Mouse (Mus musculus) heart, postnatal 0 days (tissue): ENCODE measurements around the gene Gfer. TPM values are rescaled to one million over a fixed set of nuclear protein-coding genes. Genes with fewer than 3 reads are reported as not detected.

Source experiments
- ATAC-seq: fragments of 200-750 bp; cut with Nextera tagmentation; 2 replicates; pipeline ENCODE4 v1.8.0; 2017; ENCODE audit warnings: low read depth, moderate number of reproducible peaks, moderate library complexity; ENCODE audit not compliant: insufficient read depth
- DNase-seq: peaks from one replicate; pipeline ENCODE4 v3.0.0-alpha.2; 2016; ENCODE audit warnings: low spot score
- H3K27ac ChIP-seq: fragments of 300-500 bp; sonication (generic); 2 replicates; pipeline ENCODE4 v1.5.1; 2014; ENCODE audit warnings: low read depth, mild to moderate bottlenecking
- H3K27me3 ChIP-seq: fragments of 300-500 bp; sonication (generic); 2 replicates; pipeline ENCODE4 v1.6.1; 2014; ENCODE audit warnings: low read length, mixed read lengths; ENCODE audit not compliant: control insufficient read depth, insufficient read depth
- H3K36me3 ChIP-seq: fragments of 300-500 bp; sonication (generic); replicated peaks from 2 replicates; pipeline ENCODE4 v1.6.1; 2014; ENCODE audit warnings: low read length, mixed read lengths; ENCODE audit not compliant: control insufficient read depth, insufficient read depth
- H3K4me1 ChIP-seq: fragments of 300-500 bp; sonication (generic); 2 replicates; pipeline ENCODE4 v1.6.1; 2014; ENCODE audit warnings: antibody characterized with exemption; ENCODE audit not compliant: control insufficient read depth, insufficient read depth
- H3K4me2 ChIP-seq: fragments of 300-500 bp; sonication (generic); 2 replicates; pipeline ENCODE4 v1.6.1; 2014; ENCODE audit warnings: low read depth, mild to moderate bottlenecking, low read length, moderate library complexity
- H3K4me3 ChIP-seq: fragments of 300-500 bp; sonication (generic); 2 replicates; pipeline ENCODE4 v1.5.1; 2014; ENCODE audit warnings: low read depth, low read length
- H3K9ac ChIP-seq: fragments of 300-500 bp; sonication (generic); replicated peaks from 2 replicates; pipeline ENCODE4 v1.6.1; 2014; ENCODE audit warnings: low read depth, low read length, mixed read lengths
- H3K9me3 ChIP-seq: fragments of 300-500 bp; sonication (generic); replicated peaks from 2 replicates; pipeline ENCODE4 v1.6.1; 2016; ENCODE audit warnings: low read length; ENCODE audit not compliant: control insufficient read depth
- CTCF ChIP-seq: IDR thresholded peaks from 2 replicates; pipeline ENCODE4 v1.5.1; 2016; ENCODE audit warnings: antibody characterized with exemption, control low read depth, low read depth
- EP300 ChIP-seq: IDR thresholded peaks from 2 replicates; pipeline ENCODE4 v1.6.1; 2016; ENCODE audit warnings: antibody characterized with exemption, low read depth
- WGBS: fragments of 180-500 bp; shearing (Covaris S2); extraction: QIAGEN DNeasy Blood & Tissue Kit; methylation state at CpG from one replicate; pipeline ENCODE4 v1.1.7; 2014; 5-methylcytosine and 5-hydroxymethylcytosine counted together
- polyA plus RNA-seq: library from polyadenylated mRNA; unstranded; fragments of >200 nt; fragmentation: Nextera tagmentation; extraction: Ambion mirVana; gene quantifications from 2 replicates; pipeline ENCODE4 v1.2.1, GENCODE M21; 2015
- total RNA-seq: library from RNA; depleted of rRNA; stranded (reverse); fragments of >200 nt; gene quantifications from 2 replicates; pipeline ENCODE4 v1.2.3, GENCODE M21; 2014; ENCODE audit warnings: low replicate concordance

The Gfer gene
- total and polyA plus RNA-seq, 2 experiments from 2014 or later = 25.1 to 31.6 TPM

DNA sequence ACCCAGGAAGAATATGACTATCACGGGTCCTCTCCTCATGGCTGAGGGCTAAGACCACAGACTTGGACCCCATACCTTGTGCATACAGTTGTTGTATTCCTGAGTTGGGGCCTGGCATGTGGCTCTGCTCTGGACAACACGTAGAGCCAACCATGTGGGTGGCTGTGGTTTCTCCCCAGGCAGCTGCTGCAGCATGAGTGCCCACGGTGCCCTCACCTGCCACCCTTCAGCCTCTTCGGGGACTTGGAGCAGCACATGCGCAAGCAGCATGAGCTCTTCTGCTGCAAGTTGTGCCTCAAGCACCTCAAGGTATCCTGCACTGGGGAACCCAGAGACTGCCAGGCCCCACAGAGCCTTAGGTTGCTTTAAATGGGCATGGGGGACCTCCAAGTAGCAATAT, 19.1 kb downstream of the Gfer start:
- peaks cover 11% of the 10 kb centered on the region; the same call in 1 of the 2 replicates for H3K4me1 ChIP-seq
- TF ChIP-seq EP300 (no peak), CTCF (no peak)
- no peak overlapping the region for H3K4me2 ChIP-seq
- no peak overlapping the region for H3K27ac ChIP-seq
- H3K9ac ChIP-seq = no peak overlapping the region
- ATAC-seq (no peak), DNase-seq (no peak)
- H3K4me3 ChIP-seq = no peak overlapping the region
- 91% methylated on average over 5 of the region's 5 CpGs for WGBS
- no peaks in the 10 kb centered on the region for H3K9me3 ChIP-seq
- H3K27me3 ChIP-seq = no peaks in the 10 kb centered on the region
- H3K36me3 ChIP-seq = peaks cover 53% of the 10 kb centered on the region

DNA sequence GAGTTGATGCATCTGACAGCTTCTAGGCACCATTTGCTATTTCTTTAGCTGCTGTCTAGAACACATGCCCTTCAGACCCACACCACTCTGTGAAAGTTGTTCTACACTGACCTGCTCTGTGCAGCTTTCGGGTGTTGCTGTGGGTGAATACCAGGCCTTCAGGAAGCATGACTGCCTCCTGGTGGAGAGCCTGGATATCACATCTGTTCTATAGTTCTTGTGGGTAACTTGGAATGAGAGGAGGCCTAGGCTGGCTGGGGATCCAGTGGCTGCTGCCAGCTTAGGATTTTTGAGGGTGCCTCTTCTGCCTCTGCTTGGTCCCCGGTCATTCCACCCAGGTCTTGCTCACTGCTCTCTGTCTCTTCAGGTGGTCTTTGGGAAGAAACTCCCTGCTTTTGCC, 19.8 kb downstream of the Gfer start:
- peaks cover 48% of the 10 kb centered on the region for H3K36me3 ChIP-seq
- TF ChIP-seq CTCF (peak; percentile 75), EP300 (no peak)
- H3K4me1 ChIP-seq = peaks cover 17% of the 10 kb centered on the region
- H3K27me3 ChIP-seq = no peaks in the 10 kb centered on the region
- ATAC-seq (peak; percentile 49; the same call in 1 of the 2 replicates), DNase-seq (peak; percentile 43)
- WGBS = 53% methylated on average over 2 of the region's 2 CpGs
- H3K4me2 ChIP-seq = no peak overlapping the region
- H3K4me3 ChIP-seq = no peak overlapping the region
- no peak overlapping the region for H3K27ac ChIP-seq
- no peaks in the 10 kb centered on the region for H3K9me3 ChIP-seq
- no peak overlapping the region for H3K9ac ChIP-seq

DNA sequence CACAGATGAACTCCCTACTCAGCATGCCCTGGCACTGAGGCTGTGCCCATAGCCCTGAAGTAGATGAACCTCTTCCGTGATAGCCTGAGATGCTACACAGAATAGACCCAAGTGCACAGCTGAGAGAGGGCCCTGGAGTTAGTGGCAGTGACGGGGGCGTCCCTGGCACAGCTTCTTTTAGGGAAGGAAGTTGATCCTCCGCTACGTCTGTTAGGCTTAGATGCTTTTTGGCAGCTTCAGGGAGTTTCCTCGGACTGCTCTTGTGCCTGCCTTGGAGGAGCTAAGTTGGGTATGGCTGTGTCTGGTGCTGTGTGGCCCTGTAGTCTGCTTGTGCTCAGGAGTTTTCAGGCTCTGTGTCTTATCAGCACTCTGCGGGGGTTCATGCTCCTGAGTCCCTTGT, 21.7 kb downstream of the Gfer start:
- 47% methylated on average over 7 of the region's 7 CpGs for WGBS
- Histone ChIP-seq H3K9ac (no peak overlapping the region), H3K4me3 (no peak overlapping the region), H3K4me1 (peaks cover 29% of the 10 kb centered on the region), H3K4me2 (no peak overlapping the region), H3K36me3 (peaks cover 29% of the 10 kb centered on the region), H3K27me3 (no peaks in the 10 kb centered on the region), H3K27ac (no peak overlapping the region), H3K9me3 (no peaks in the 10 kb centered on the region)
- DNase-seq (no peak), ATAC-seq (no peak)
- TF ChIP-seq EP300 = no peak
- no peak for TF ChIP-seq CTCF

DNA sequence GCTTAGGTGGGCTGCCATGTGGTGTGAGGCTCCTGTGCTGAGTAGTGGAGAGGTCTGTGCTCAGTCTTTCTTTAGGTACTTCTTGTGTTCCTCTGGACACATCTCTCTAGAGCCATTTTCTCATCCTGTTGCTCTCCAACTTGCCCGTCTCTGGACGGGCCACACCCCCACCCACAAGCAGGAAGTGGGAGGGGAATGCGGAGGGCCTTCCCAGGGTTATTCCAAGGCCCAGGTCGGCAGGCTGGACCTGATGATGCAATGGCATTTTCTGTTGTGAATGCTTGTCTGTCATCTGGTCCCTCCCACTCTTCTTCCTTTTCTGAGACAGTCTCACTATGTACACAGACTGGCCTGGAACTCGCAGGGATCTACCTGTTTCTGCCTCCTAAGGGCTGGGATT, 23.8 kb downstream of the Gfer start:
- Histone ChIP-seq H3K4me1 (peaks cover 32% of the 10 kb centered on the region), H3K9me3 (no peaks in the 10 kb centered on the region), H3K4me2 (peak overlapping the region; percentile 32), H3K9ac (no peak overlapping the region), H3K27me3 (no peaks in the 10 kb centered on the region), H3K36me3 (peaks cover 8% of the 10 kb centered on the region), H3K4me3 (no peak overlapping the region), H3K27ac (peak overlapping the region; percentile 33; the same call in 1 of the 2 replicates)
- WGBS = 31% methylated on average over 5 of the region's 5 CpGs
- no peak for ATAC-seq
- peak; percentile 40 for DNase-seq
- no peak for TF ChIP-seq CTCF
- no peak for TF ChIP-seq EP300

DNA sequence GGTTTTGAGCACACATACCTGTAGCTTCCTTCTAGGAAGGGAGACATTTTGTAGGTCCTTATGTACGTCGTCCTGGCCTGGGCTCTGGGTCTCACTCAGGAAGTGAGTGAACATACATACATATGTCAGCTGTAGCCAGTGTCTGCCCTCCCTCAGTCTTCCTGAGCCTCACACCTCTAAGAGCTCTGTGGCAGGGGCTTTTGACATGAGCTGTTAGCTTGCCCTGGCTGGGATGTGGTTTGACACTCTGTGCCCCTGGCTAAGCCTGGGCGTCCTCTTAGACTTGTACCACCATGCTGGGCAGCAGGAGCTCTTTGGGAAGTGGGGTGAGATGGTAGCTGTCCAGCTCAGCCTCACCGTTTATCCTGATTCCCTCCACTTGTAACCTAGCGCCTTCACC, 24.6 kb downstream of the Gfer start:
- H3K4me2 ChIP-seq = peak overlapping the region; percentile 92; the same call in 1 of the 2 replicates
- H3K27ac ChIP-seq = no peak overlapping the region
- H3K4me1 ChIP-seq = peaks cover 32% of the 10 kb centered on the region
- H3K36me3 ChIP-seq = no peaks in the 10 kb centered on the region
- H3K27me3 ChIP-seq = no peaks in the 10 kb centered on the region
- no peak overlapping the region for H3K4me3 ChIP-seq
- 58% methylated on average over 5 of the region's 5 CpGs for WGBS
- ATAC-seq (no peak), DNase-seq (no peak)
- H3K9ac ChIP-seq = no peak overlapping the region
- TF ChIP-seq CTCF (no peak), EP300 (no peak)
- H3K9me3 ChIP-seq = no peaks in the 10 kb centered on the region

DNA sequence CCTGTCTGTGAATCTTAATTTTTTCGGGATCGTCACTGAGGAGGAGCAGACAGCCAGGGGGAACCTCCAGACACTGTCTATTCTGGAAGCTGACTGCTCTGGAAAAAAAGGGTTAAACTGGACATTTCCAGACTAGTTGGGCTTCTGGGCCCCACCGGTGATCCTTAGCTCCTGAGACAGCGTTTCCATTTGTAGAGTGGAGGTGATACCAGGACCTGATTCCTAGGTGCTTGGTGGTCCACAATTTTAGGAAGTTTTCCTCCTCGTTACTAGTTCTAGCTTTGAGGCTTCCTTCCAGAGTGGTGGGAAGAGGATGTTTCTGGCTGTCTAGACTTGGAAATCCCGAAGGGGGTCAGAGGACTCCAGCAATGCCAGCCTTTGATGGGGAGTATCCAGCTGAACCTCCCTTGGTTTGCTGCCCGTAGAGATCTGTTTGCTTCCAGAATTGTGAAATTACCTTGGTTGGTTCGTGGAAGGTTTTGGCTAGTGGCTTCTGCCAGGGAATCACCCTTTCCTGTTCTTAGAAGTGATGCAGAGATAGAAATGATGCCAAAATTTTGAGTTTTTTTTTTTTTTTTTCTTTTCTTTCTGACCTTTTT, 25.6 kb downstream of the Gfer start:
- Histone ChIP-seq H3K9ac (peak overlapping the region; percentile 88), H3K4me3 (peak overlapping the region; percentile 81), H3K36me3 (no peaks in the 10 kb centered on the region), H3K27ac (peak overlapping the region; percentile 77), H3K4me1 (peaks cover 29% of the 10 kb centered on the region), H3K9me3 (no peaks in the 10 kb centered on the region), H3K4me2 (peak overlapping the region; percentile 92), H3K27me3 (no peaks in the 10 kb centered on the region)
- WGBS = 10% methylated on average over 8 of the region's 8 CpGs
- TF ChIP-seq CTCF (no peak), EP300 (no peak)
- DNase-seq (no peak), ATAC-seq (no peak)
